Mouse (Mus musculus): ENCODE data around the gene Zfp385b. TPM values are rescaled to one million over a fixed set of nuclear protein-coding genes. Genes with fewer than 3 reads are reported as not detected.

Gene Zfp385b
- total RNA-seq, 2 experiments from 2014 or later = 51.9 to 56.7 TPM

Other genes starting within 250 kb of the Zfp385b start
- 10 to 100 TPM; 24.5 to 29.4 TPM for gene Cwc22, start 126.7 kb upstream of the Zfp385b start, total RNA-seq (2021)